Mouse (Mus musculus) neural tube, embryonic 10.5 days (tissue): ENCODE measurements at regions not wholly inside any gene's neighbourhood (a gene's known extent, or its start where the extent isn't known, plus 50 kb on each side); places are given as distances from the start of the nearest gene placed in this dataset.

ENCODE experiments used
- DNase-seq: peaks from one replicate; pipeline ENCODE4 v3.0.0-alpha.2; 2017; ENCODE audit warnings: low spot score; ENCODE audit errors: extremely low spot score

- DNase-seq, result no peak
Observed at GRCm38 (mm10) chr13:25347558-25347957, 77.3 kb upstream of the Nrsn1 start.

- no peak for DNase-seq
Observed at GRCm38 (mm10) chr13:25343309-25343708, 73.0 kb upstream of the Nrsn1 start.

- no peak for DNase-seq
Observed at GRCm38 (mm10) chr13:25341826-25342225, 71.5 kb upstream of the Nrsn1 start.

GRCm38 (mm10) chr13:25333803-25334202 lies 63.5 kb upstream of the Nrsn1 start:
- DNase-seq, result no peak
